8 mouse cellular contexts compared by ENCODE assay signal in genomic region chr3:104512424-104512748, GRCm38 (mm10). TPM values are rescaled to one million over a fixed set of nuclear protein-coding genes. Genes with fewer than 3 reads are reported as not detected.
A peak's percentile ranks its signal among the peaks of the same experiment; 100 is the strongest.
DNase-seq lines count a peak whose midpoint lies in the region; ATAC-seq and TF ChIP-seq lines count a peak whose summit lies in the region.

No protein-coding gene starts in this region.

- TF ChIP-seq POLR2A in heart, adult 2 months (IDR thresholded peaks at IDR 0.05; ENCODE audit: insufficient read depth, low read depth, low read length), result no peak
- no peak for TF ChIP-seq POLR2A in thymus, adult 2 months (IDR thresholded peaks at IDR 0.05; ENCODE audit: control insufficient read depth, extremely low read depth, insufficient read depth, low read length, poor library complexity)

- no peaks in the 10 kb centered on the region for H3K79me2 ChIP-seq in heart, adult 2 months (replicated peaks; ENCODE audit: control insufficient read depth, insufficient read depth, low read length)

- H3K4me2 ChIP-seq in liver, embryonic 13.5 days, result peak overlapping the region; percentile 81

- H3K4me3 ChIP-seq in heart, adult 2 months, result peak overlapping the region; percentile 79
- peak overlapping the region; percentile 62 for H3K4me3 ChIP-seq in thymus, adult 2 months (ENCODE audit: control insufficient read depth, insufficient read depth, low read length)
- peak overlapping the region; percentile 97 for H3K4me3 ChIP-seq in liver, embryonic 13.5 days (replicated peaks)

- TF ChIP-seq CTCF in heart, adult 2 months (IDR thresholded peaks at IDR 0.05), result no peak
- TF ChIP-seq CTCF in thymus, adult 2 months (IDR thresholded peaks at IDR 0.05; ENCODE audit: borderline replicate concordance, control insufficient read depth, extremely low read depth, insufficient read depth, low read length, poor library complexity), result no peak

- no peaks in the 10 kb centered on the region for H3K9me3 ChIP-seq in liver, embryonic 13.5 days (replicated peaks)

- TF ChIP-seq EP300 in heart, adult 2 months (IDR thresholded peaks at IDR 0.05; ENCODE audit: insufficient read depth, low read depth, low read length), result no peak

- intact Hi-C loops in heart, adult 2 months (cut with DNase I), result loop anchor here (2.0 to 5.0 kb wide), 4 partner anchors 162 to 290 kb away; partner anchors contain the start of genes Fam19a3, Magi3 and Ppm1j
- intact Hi-C loops in heart, postnatal 25 days (cut with DNase I), result loop anchor here (10.0 kb wide), 1 partner anchor 132 kb away; no protein-coding TSS in a partner anchor

- no peaks in the 10 kb centered on the region for H3K27me3 ChIP-seq in heart, adult 2 months (ENCODE audit: control insufficient read depth, insufficient read depth, low read length)
- no peaks in the 10 kb centered on the region for H3K27me3 ChIP-seq in thymus, adult 2 months (ENCODE audit: control insufficient read depth, insufficient read depth, low read length)
- H3K27me3 ChIP-seq in liver, embryonic 13.5 days, result no peaks in the 10 kb centered on the region

- H3K27ac ChIP-seq in heart, adult 2 months, result peak overlapping the region; percentile 84
- peak overlapping the region; percentile 89 for H3K27ac ChIP-seq in thymus, adult 2 months (ENCODE audit: control insufficient read depth, insufficient read depth, low read length)
- H3K27ac ChIP-seq in liver, embryonic 13.5 days, result peak overlapping the region; percentile 88

- ATAC-seq in liver, embryonic 13.5 days (ENCODE audit: low read depth), result no peak

- no peak for DNase-seq in heart, adult 2 months
- no peak for DNase-seq in heart, postnatal 25 days (ENCODE audit: low spot score)
- no peak for DNase-seq in thymus, adult 2 months
- DNase-seq in thymus, postnatal 10 days (ENCODE audit: low spot score in 2 of 2), result no peak
- DNase-seq in liver, embryonic 13.5 days, result no peak
- no peak for DNase-seq in gastrocnemius, adult 8-10 months (ENCODE audit: low spot score in 2 of 2)
- no peak for DNase-seq in cerebellum, adult 11 months
- no peak for DNase-seq in layer of hippocampus, adult 9-10 months (ENCODE audit: low spot score)

- peak overlapping the region; percentile 81 for H3K9ac ChIP-seq in heart, adult 2 months (ENCODE audit: low read depth, low read length)
- H3K9ac ChIP-seq in liver, embryonic 13.5 days, result peak overlapping the region; percentile 74

- peaks cover 5% of the 10 kb centered on the region for H3K4me1 ChIP-seq in heart, adult 2 months (ENCODE audit: control insufficient read depth, insufficient read depth, low read length)
- peaks cover 4% of the 10 kb centered on the region for H3K4me1 ChIP-seq in thymus, adult 2 months (replicated peaks; ENCODE audit: control insufficient read depth, insufficient read depth, low read length)
- peaks cover 31% of the 10 kb centered on the region for H3K4me1 ChIP-seq in liver, embryonic 13.5 days (replicated peaks)

- H3K36me3 ChIP-seq in heart, adult 2 months (ENCODE audit: control insufficient read depth, insufficient read depth, low read length), result peaks cover 2% of the 10 kb centered on the region; the same call in 1 of the 2 replicates
- no peaks in the 10 kb centered on the region for H3K36me3 ChIP-seq in thymus, adult 2 months (ENCODE audit: control insufficient read depth, insufficient read depth, low read length)
- no peaks in the 10 kb centered on the region for H3K36me3 ChIP-seq in liver, embryonic 13.5 days

- 22% methylated on average over 5 of the region's 5 CpGs for WGBS in heart, adult 2 months
- 2% methylated on average over 5 of the region's 5 CpGs for WGBS in thymus, adult 2 months
- 6% methylated on average over 5 of the region's 5 CpGs for WGBS in liver, embryonic 13.5 days (ENCODE audit: insufficient replicate concordance)

RNA-seq across cellular contexts. Expression of gene Lrig2, which starts 0.7 kb away (rescaled TPM):
- 1 to 10 TPM; 8.9 TPM for total RNA-seq in heart, adult 2 months (2021)
- polyA plus RNA-seq in heart, adult 2 months (2012; rRNA removed), result 3.7 and 6.3 TPM in 2 replicates
- 10 to 100 TPM in 1 of 2 experiments, 1 to 10 TPM in 1; 9.8 to 10.7 TPM for total RNA-seq in heart, postnatal 25 days (2021)
- polyA plus RNA-seq in thymus, adult 2 months (2012; rRNA removed), result 10.2 and 10.7 TPM in 2 replicates
- 2.8 and 3.5 TPM in 2 replicates for polyA plus RNA-seq in liver, embryonic 13.5 days (2015; fragmentation: Nextera tagmentation; extraction: Ambion mirVana)
- 1 to 10 TPM; 5.2 to 7.4 (median 6.0) TPM for total RNA-seq in gastrocnemius, adult 8-10 months (2022)
